Mouse (Mus musculus) gastrocnemius, postnatal 36 days (tissue): ENCODE results near the gene Omt2a. TPM values are rescaled to one million over a fixed set of nuclear protein-coding genes. Genes with fewer than 3 reads are reported as not detected.
"Not testable (repeated sequence)": the region's sequence is repeated elsewhere in the genome, so short reads cannot be mapped to it uniquely, and the experiment has no call there.

Experiments
- DNase-seq, 2 experiments: peaks; one replicate each; pipeline ENCODE4 v3.0.0; 2022
- intact Hi-C: fragments of 180-260 bp; cut with DNase I; formaldehyde crosslinking; loops from one replicate; pipeline ENCODE4 v1.15.1; 2025
- long read RNA-seq, 2 experiments: library from polyadenylated mRNA; stranded (forward); transcript quantifications; one replicate each; pipeline ENCODE4 v2.0.0; 2021
- total RNA-seq, 2 experiments: library from RNA; stranded (reverse); gene quantifications; 2 replicates each; pipeline ENCODE4 v1.2.3; 2021

Omt2a gene
- total RNA-seq: not detected
- long read RNA-seq, experiment 1: 0 reads
- long read RNA-seq, experiment 2: 0 reads

GRCm38 (mm10) chr9:78314696-78315095 lies at the start of gene Omt2a:
TSS of gene Omt2a (minus strand) at chr9:78314796.
- intact Hi-C loops: no loop called here
- DNase-seq: no peak

GRCm38 (mm10) chr9:78363374-78363773 lies 48.8 kb upstream of the Omt2a start:
- DNase-seq: no peak
- intact Hi-C loops: no loop called here

DNA sequence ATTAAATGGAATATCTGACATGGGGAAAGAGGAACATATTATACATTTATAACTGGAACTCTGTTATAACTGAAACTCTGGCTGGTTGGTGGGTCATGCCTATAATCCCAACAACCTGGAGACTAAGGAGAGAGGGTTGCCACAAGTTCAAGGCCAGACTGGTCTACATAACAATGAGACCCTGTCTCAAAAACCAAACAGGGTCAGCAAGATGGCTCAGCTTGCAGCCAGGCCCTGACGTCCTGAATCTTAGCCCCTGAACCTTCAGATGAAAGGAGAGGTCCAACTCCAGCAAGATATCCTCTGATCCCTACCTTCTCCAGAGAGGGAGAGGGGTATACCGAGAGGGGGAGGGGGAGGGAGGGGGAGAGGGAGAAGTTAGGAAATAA lies 45.9 kb upstream of the Omt2a start:
- no peak for DNase-seq
- intact Hi-C loops: no loop called here

DNA sequence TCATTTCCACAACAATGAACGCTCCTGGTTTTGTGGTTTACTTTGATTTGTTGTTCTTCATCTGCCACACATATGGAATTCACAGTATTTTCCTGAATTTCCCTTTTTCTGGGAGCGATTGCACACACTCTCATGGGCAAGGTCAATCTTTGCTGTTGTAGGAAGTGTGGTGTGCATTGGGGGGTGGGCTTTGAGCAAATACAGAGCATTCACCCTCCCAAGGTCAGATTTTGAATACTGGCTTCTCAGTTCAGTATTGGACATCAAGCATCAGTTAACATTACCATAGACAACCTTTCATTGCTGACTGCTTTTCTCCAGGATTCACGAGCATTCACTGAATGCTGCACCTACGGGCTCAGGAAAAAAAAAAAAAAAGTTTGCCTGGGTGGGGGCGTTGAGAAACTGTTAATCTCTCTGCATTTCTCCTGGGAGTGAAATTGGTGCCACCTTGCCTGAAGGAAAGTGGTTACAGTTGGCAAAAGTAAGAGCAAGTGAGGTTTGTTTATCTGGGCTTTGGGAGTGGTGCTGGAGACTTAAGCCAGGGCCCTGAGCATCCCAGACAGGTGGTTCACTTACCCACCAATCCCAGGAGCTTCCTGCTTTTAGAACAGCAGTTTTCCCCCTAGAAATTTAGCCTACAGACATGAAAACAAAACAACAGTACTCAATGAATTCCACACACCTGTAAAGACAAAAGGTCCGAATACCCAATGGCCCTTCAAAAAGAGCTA lies 45.3 kb upstream of the Omt2a start:
- no peak for DNase-seq
- intact Hi-C loops: loop anchor here (10.0 kb wide), 1 partner anchor 195 kb away; no protein-coding TSS in a partner anchor

DNA sequence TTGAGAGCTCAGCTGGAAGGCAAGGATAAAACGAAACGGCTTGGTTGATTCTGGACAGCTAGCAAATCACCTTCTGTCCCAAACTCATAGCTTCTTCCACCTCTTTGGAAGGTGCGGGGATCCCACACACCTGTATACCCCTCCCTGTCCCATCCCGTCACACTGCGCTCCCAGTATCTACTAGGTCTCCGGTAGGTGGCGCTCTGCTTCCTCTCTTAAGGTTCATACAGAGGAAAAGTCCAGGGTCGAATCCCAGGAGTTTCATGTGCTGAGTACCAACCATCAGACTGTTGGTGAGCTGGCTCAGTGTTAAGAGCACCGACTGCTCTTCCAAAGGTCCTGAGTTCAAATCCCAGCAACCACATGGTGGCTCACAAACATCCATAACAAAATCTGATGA lies 43.5 kb upstream of the Omt2a start:
- intact Hi-C loops: loop anchor here (10.0 kb wide), 1 partner anchor 197 kb away; no protein-coding TSS in a partner anchor
- peak; percentile 17 to 22 for DNase-seq

DNA sequence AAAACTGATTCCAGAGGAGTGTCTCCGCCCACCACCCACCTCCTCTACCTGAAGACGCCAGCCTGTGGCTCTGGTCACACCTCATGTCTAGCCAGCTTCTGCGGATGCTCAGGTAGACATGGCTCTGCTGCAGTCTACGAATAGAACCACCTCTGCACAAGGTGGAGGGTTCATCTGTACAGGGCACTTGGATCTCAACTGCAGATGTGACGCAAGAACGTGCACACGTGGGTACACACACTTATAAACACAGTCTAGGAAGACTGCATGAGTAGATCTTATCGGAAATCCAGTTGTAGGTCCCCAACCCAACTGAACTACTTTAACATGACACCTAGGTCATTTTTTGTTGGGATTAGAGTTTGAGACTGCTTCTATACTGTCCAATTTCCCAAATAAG lies 41.0 kb upstream of the Omt2a start, which contains the start of gene Gsta2:
Gsta2 (minus strand) TSS at position 178 of the 400 bp plus-strand sequence.
- intact Hi-C loops: loop anchor here (10.0 kb wide), 1 partner anchor 199 kb away; no protein-coding TSS in a partner anchor
- DNase-seq: no peak

- intact Hi-C loops: loop anchor here (10.0 kb wide), 1 partner anchor 200 kb away; no protein-coding TSS in a partner anchor
- no peak for DNase-seq
Measured at GRCm38 (mm10) chr9:78354665-78355578, 40.3 kb upstream of the Omt2a start.

DNA sequence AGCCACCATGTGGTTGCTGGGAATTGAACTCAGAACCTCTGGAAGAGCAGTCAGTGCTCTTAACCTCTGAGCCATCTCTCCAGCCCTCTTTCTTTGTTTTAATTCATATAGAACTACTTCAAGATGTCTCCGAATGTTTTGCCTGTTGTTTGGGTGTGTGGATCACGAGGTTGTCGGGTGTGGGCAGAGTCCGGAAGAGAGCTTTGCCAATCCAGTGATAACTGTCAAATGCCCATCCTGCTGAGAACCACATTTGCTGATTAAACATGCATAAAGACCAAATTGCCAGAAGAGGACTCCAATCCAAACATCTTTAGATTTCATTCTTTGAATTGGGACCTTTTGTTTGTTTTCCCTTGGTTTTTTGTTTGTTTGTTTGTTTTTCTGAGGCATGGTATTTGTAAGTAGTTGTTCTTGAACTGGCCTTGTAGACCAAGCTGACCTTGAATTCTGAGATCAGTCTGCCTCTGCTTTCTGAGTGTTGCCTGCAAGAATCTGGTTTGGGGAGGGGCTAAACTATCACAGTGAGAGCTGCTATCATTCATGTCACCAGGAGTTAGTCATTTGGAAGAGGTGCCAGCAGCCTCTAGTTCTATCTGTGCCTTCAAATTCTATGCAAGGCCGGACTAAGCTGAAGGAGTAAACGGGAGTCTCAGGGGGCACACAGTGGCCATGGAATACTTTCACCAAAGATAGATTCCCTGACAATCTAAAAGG lies 37.1 kb upstream of the Omt2a start:
- DNase-seq: no peak
- intact Hi-C loops: loop anchor here (10.0 kb wide), 1 partner anchor 203 kb away; no protein-coding TSS in a partner anchor

GRCm38 (mm10) chr9:78350007-78350406 lies 35.4 kb upstream of the Omt2a start:
- not testable (repeated sequence) for DNase-seq
- intact Hi-C loops: loop anchor here (10.0 kb wide), 1 partner anchor 205 kb away; no protein-coding TSS in a partner anchor

- DNase-seq, intact Hi-C loops: not testable (repeated sequence)
Measured at GRCm38 (mm10) chr9:78349141-78349540, 34.5 kb upstream of the Omt2a start.

DNA sequence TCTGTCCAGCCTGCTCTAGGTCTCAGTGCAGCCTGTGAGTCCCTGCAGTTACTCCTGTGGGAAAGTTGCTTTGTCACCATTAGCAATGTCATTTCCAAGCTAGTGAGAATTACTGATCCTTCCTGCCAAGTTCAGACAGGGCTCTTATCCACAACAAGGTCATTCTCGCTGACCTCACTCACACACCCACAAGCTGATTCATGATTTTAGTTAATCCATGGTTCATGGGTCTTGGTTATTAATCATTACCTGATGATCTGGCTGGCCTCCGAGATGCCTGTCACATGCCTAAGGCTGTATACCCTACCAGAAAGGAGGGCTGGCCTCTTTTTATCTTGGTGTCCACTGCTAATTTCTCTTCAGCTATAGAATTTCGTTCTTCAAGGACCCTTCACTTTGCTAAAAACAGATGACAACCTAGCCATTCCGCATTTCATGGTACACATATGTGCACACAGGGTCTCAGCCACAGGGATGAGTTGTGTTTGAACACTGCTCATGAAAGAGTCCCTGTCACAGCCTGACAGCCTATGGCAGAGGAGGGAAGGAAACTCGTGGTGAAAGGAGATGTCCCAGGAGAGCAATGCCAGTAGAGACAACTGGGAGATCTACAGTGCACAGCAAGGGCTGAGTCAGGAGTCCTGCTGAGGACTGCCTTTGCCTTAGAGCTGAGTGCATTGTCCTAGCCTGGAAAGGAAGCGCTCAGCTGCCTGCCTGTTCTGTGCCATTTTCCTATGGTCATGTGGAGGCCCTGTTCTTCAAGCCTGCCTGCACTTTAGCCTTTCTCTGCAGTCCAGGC lies 33.8 kb upstream of the Omt2a start:
- DNase-seq, intact Hi-C loops: not testable (repeated sequence)

GRCm38 (mm10) chr9:78347004-78347403 lies 32.4 kb upstream of the Omt2a start:
- intact Hi-C loops: no loop called here

DNA sequence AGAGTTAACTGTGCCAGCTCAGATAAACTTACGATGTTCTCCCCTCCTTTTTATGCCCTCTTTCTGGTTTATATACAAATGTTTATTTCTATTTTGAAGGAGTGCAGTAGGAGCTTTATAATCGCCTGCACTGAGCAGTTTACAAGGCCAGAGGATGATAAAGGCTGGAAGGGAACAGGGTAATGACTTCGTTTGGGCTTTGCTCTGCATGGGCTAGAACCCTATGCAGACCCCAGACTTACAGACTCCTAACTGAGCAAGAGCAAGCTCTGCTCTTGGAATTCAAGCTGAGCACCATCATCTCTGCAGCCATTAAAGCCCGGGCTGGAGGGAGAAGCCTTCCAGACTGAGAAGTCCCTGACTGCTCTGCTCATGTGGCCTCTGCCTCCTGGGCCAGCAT lies 30.6 kb upstream of the Omt2a start:
- DNase-seq, intact Hi-C loops: not testable (repeated sequence)

More at GRCm38 (mm10) chr9:78347004-78347403, 32.4 kb upstream of the Omt2a start:
- no peak for DNase-seq

GRCm38 (mm10) chr9:78343055-78343454 lies 28.5 kb upstream of the Omt2a start:
- intact Hi-C loops, DNase-seq: not testable (repeated sequence)

DNA sequence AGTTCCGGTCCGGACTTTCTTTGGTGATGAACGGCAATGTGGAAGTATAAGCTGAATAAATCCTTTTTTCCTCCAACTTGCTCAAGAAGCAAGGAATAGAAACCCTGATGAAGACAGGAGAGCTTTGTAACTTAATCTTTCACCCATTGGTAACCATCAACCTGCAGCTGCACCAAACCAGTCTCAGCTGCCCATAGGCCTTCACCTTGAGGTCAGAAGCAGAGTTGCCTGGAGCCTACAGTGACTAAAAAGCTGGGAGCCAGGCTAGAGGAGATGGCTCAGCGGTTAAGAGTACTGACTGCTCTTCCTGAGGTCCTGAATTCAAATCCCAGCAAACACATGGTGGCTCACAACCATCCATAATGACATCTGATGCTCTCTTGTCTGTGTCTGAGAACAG lies 27.9 kb upstream of the Omt2a start:
- DNase-seq, intact Hi-C loops: not testable (repeated sequence)

DNA sequence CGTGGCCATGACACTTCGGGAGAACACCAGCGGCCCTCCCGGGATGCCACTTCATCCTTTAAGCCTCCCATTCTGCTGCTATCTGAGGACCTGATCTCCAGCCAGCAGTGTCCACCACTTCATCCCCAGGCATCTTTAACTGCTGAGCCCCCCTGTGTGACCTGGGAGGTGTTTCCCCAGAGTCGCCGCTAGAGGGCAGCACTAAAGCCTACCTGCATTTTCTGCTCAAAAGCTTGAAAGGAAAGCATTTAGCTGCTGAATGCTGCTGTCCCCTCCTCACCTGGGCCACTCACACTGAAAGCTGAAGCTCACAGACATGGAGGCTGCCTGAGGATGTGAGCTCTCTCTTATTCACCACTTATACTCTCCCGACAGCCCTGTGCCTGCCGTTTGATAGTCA lies 25.7 kb upstream of the Omt2a start:
- DNase-seq: peak in 1 of 2 experiments; percentile 17

GRCm38 (mm10) chr9:78337050-78337449 lies 22.5 kb upstream of the Omt2a start:
- intact Hi-C loops, DNase-seq: not testable (repeated sequence)

More for the DNA sequence above, 25.7 kb upstream of the Omt2a start:
- intact Hi-C loops: not testable (repeated sequence)

GRCm38 (mm10) chr9:78327289-78327688 lies 12.7 kb upstream of the Omt2a start, which contains the start of gene Omt2b:
TSS of gene Omt2b (plus strand) at chr9:78327589.
- intact Hi-C loops, DNase-seq: not testable (repeated sequence)

DNA sequence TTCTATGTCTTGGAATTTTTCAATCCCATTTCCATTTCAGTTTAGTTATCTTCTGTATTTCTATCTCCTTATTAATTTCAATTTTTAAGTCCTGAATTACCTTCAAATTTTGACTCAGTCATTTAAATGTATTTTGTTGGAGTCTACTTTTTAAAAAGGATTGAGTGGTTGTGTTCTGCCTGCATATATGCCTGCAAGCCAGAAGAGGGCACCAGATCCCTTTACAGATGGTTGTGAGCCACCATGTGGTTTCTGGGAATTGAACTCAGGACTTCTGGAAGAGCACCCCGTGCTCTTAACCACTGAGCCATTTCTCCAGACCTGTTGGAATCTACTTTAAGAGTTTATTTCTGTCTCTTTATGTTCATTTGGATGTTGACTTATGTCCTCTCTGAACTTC lies 4.9 kb upstream of the Omt2a start:
- intact Hi-C loops: no loop called here
- DNase-seq: no peak
